10 mouse cellular contexts compared by ENCODE assay signal in genomic region chr3:122043799-122044547, GRCm38 (mm10). TPM values are rescaled to one million over a fixed set of nuclear protein-coding genes. Genes with fewer than 3 reads are reported as not detected.
DNase-seq lines count a peak whose midpoint lies in the region; ATAC-seq and TF ChIP-seq lines count a peak whose summit lies in the region.
"Had no signal": no experiment of that assay in that cellular context is flagged by ENCODE, and none has a peak within 500 bp of the region (broad histone marks: within the 10 kb centered on the region; RNA-seq: fewer than 3 reads in every experiment).

Abca4 (plus strand) TSS chr3:122044443.

- peaks cover 26% of the 10 kb centered on the region for H3K4me1 ChIP-seq in lung, embryonic 14.5 days (ENCODE audit: insufficient read depth)
- peaks cover 60% of the 10 kb centered on the region for H3K4me1 ChIP-seq in forebrain, embryonic 13.5 days
- H3K4me1 ChIP-seq in limb, embryonic 13.5 days = peaks cover 62% of the 10 kb centered on the region

- H3K27me3 ChIP-seq in lung, embryonic 14.5 days (ENCODE audit: insufficient read depth, low read length) = peaks cover 12% of the 10 kb centered on the region
- H3K27me3 ChIP-seq in forebrain, embryonic 13.5 days = peaks cover 90% of the 10 kb centered on the region
- 0 out of 2 replicates have a peak, but pooled peaks cover 7% of the 10 kb centered on the region for H3K27me3 ChIP-seq in limb, embryonic 13.5 days

- no peaks in the 10 kb centered on the region for H3K9me3 ChIP-seq in lung, embryonic 14.5 days (ENCODE audit: low read depth, low read length)
- no peaks in the 10 kb centered on the region for H3K9me3 ChIP-seq in forebrain, embryonic 13.5 days (replicated peaks)
- no peaks in the 10 kb centered on the region for H3K9me3 ChIP-seq in limb, embryonic 13.5 days

- no peak for DNase-seq in lung, embryonic 14.5 days
- no peak for DNase-seq in lung, postnatal 4 days
- DNase-seq in retina, embryonic 14.5 days (ENCODE audit: low spot score) = peak; percentile 69
- no peak for DNase-seq in lung, postnatal 10 days
- DNase-seq in urinary bladder, postnatal 14 days (ENCODE audit: low spot score) = no peak
- no peak for DNase-seq in adrenal gland, adult 18-20 months (ENCODE audit: low spot score in 2 of 2)
- DNase-seq: layer of hippocampus, adult 9-11 months; right cerebral cortex, adult 18-20 months had no signal

- no peak for ATAC-seq in lung, embryonic 14.5 days (ENCODE audit: insufficient read depth)
- ATAC-seq in forebrain, embryonic 13.5 days = peak; percentile 14; the same call in 1 of the 2 replicates
- no peak for ATAC-seq in limb, embryonic 13.5 days (ENCODE audit: low FRiP score, low read depth)

- WGBS in lung, embryonic 14.5 days = 25% methylated on average over 26 of the region's 26 CpGs
- WGBS in forebrain, embryonic 13.5 days = under 1% methylated on average over 26 of the region's 26 CpGs
- WGBS in limb, embryonic 13.5 days = 9% methylated on average over 26 of the region's 26 CpGs

- no peaks in the 10 kb centered on the region for H3K36me3 ChIP-seq in lung, embryonic 14.5 days (ENCODE audit: insufficient read depth)
- no peaks in the 10 kb centered on the region for H3K36me3 ChIP-seq in forebrain, embryonic 13.5 days (ENCODE audit: poor library complexity, severe bottlenecking)
- no peaks in the 10 kb centered on the region for H3K36me3 ChIP-seq in limb, embryonic 13.5 days

- no peak for TF ChIP-seq CTCF in lung, embryonic 14.5 days (IDR thresholded peaks at IDR 0.05; ENCODE audit: low read depth)

- no peak within 1 kb of the TSS for H3K4me3 ChIP-seq in lung, embryonic 14.5 days (ENCODE audit: low read depth, low read length)
- peak within 1 kb of the TSS; percentile 20 for H3K4me3 ChIP-seq in forebrain, embryonic 13.5 days
- H3K4me3 ChIP-seq in limb, embryonic 13.5 days = peak within 1 kb of the TSS; percentile 25

- peak within 1 kb of the TSS; percentile 31 for H3K4me2 ChIP-seq in lung, embryonic 14.5 days
- peak within 1 kb of the TSS; percentile 57 for H3K4me2 ChIP-seq in forebrain, embryonic 13.5 days
- H3K4me2 ChIP-seq in limb, embryonic 13.5 days (replicated peaks) = peak within 1 kb of the TSS; percentile 50

- no peak within 1 kb of the TSS for H3K9ac ChIP-seq in lung, embryonic 14.5 days
- H3K9ac ChIP-seq in forebrain, embryonic 13.5 days = peak within 1 kb of the TSS; percentile 27; the same call in 1 of the 2 replicates
- H3K9ac ChIP-seq in limb, embryonic 13.5 days = peak within 1 kb of the TSS; percentile 59

- H3K27ac ChIP-seq in lung, embryonic 14.5 days (ENCODE audit: low read depth) = no peak within 1 kb of the TSS
- peak within 1 kb of the TSS; percentile 10 for H3K27ac ChIP-seq in forebrain, embryonic 13.5 days
- H3K27ac ChIP-seq in limb, embryonic 13.5 days = peak within 1 kb of the TSS; percentile 17; the same call in 1 of the 2 replicates

RNA-seq across cellular contexts. Expression of gene Abca4, which starts in this region (rescaled TPM):
- 0.78 and 1.7 TPM in 2 replicates for polyA plus RNA-seq in lung, embryonic 14.5 days (2014; fragmentation: Nextera tagmentation; extraction: Ambion mirVana)
- 0.72 and 0.92 TPM in 2 replicates for polyA plus RNA-seq in forebrain, embryonic 13.5 days (2015; fragmentation: Nextera tagmentation; extraction: Ambion mirVana)
- polyA plus RNA-seq in limb, embryonic 13.5 days (2015; fragmentation: Nextera tagmentation; extraction: Ambion mirVana) = 0.83 and 1.3 TPM in 2 replicates
- total RNA-seq in adrenal gland, adult 18-20 months (2021) = 1 to 10 TPM; 1.1 to 3.2 TPM

Comparison
In these comparisons a context has a peak if more than half of its experiments do, and no peak if none do; other contexts are left out.
1. Peak in ATAC-seq, H3K4me3 ChIP-seq, H3K27ac ChIP-seq, H3K9ac ChIP-seq and H3K4me2 ChIP-seq in forebrain, embryonic 13.5 days; RNA of the gene not detected or under 1 TPM.